Mouse (Mus musculus) small intestine, adult 2 months (tissue): ENCODE results near the gene Tia1. TPM values are rescaled to one million over a fixed set of nuclear protein-coding genes. Genes with fewer than 3 reads are reported as not detected.

Source experiments
- H3K27ac ChIP-seq: fragments of 200-500 bp; 2 replicates; pipeline ENCODE4 v1.5.1; 2012; ENCODE audit warnings: low read depth, low read length, control low read depth, inconsistent platforms; ENCODE audit not compliant: insufficient read depth
- H3K27me3 ChIP-seq: fragments of 200-500 bp; 2 replicates; pipeline ENCODE4 v1.6.1; 2012; ENCODE audit warnings: mild to moderate bottlenecking, moderate library complexity, low read length, inconsistent platforms; ENCODE audit not compliant: control insufficient read depth, insufficient read depth
- H3K36me3 ChIP-seq: fragments of 200-500 bp; 2 replicates; pipeline ENCODE4 v1.6.1; 2012; ENCODE audit warnings: mild to moderate bottlenecking, low read length, control low read depth, inconsistent platforms; ENCODE audit not compliant: control insufficient read depth, insufficient read depth
- H3K4me1 ChIP-seq: fragments of 200-500 bp; 2 replicates; pipeline ENCODE4 v1.6.1; 2012; ENCODE audit warnings: low read length, inconsistent platforms, mixed read lengths; ENCODE audit not compliant: control insufficient read depth, insufficient read depth, insufficient read length
- H3K4me3 ChIP-seq: fragments of 200-500 bp; 2 replicates; pipeline ENCODE4 v1.5.1; 2012; ENCODE audit warnings: low read depth, mild to moderate bottlenecking, control low read depth, inconsistent platforms, low read length, moderate library complexity
- CTCF ChIP-seq: fragments of 200-500 bp; IDR thresholded peaks from 2 replicates; pipeline ENCODE4 v1.5.1; 2012; ENCODE audit warnings: low read depth, mild to moderate bottlenecking, control low read depth, inconsistent platforms, low read length, moderate library complexity, mixed read lengths; ENCODE audit not compliant: insufficient replicate concordance, insufficient read length; ENCODE audit errors: extremely low read depth
- POLR2A ChIP-seq: fragments of 200-500 bp; IDR thresholded peaks from 2 replicates; pipeline ENCODE4 v1.6.1; 2012; ENCODE audit warnings: low read depth, mild to moderate bottlenecking, control low read depth, inconsistent platforms, low read length, moderate library complexity
- WGBS: fragments of 180-500 bp; shearing (Covaris S2); methylation state at CpG from one replicate; pipeline ENCODE4 v1.1.7; 2018; 5-methylcytosine and 5-hydroxymethylcytosine counted together
- polyA plus RNA-seq: library from polyadenylated mRNA; depleted of rRNA; stranded (reverse); fragments of >200 nt; gene quantifications from 2 replicates; pipeline ENCODE4 v1.2.3, GENCODE M21; 2012

The Tia1 gene
- polyA plus RNA-seq, 1 experiment, result 6.8 TPM

- Histone ChIP-seq H3K4me3 (peak within 1 kb of the TSS; percentile 81), H3K27me3 (no peaks in the 10 kb centered on the region), H3K36me3 (peaks cover 9% of the 10 kb centered on the region), H3K27ac (peak within 1 kb of the TSS; percentile 72), H3K4me1 (peaks cover 7% of the 10 kb centered on the region; the same call in 1 of the 2 replicates)
- TF ChIP-seq CTCF (no peak), POLR2A (peak; percentile 60)
- 1% methylated on average over 51 of the region's 51 CpGs for WGBS
These were observed 7.3 kb upstream of the Tia1 start, which contains the start of gene Pcyox1 for GRCm38 (mm10) chr6:86396581-86397256. Pcyox1 (minus strand) TSS chr6:86397154.

- under 1% methylated on average over 14 of the region's 14 CpGs for whole genome bisulfite sequencing
- Histone ChIP-seq H3K4me1 (peaks cover 7% of the 10 kb centered on the region; the same call in 1 of the 2 replicates), H3K36me3 (0 out of 2 replicates have a peak, but pooled peaks cover 3% of the 10 kb centered on the region), H3K27ac (peak overlapping the region; percentile 50), H3K4me3 (peak overlapping the region; percentile 81), H3K27me3 (no peaks in the 10 kb centered on the region)
- TF ChIP-seq CTCF, result no peak
- TF ChIP-seq POLR2A, result no peak
These were observed 6.6 kb upstream of the Tia1 start for GRCm38 (mm10) chr6:86397257-86397980.

GRCm38 (mm10) chr6:86398986-86399385, 5.0 kb upstream of the Tia1 start:
- Histone ChIP-seq H3K27ac (no peak overlapping the region), H3K4me1 (peaks cover 7% of the 10 kb centered on the region; the same call in 1 of the 2 replicates), H3K36me3 (0 out of 2 replicates have a peak, but pooled peaks cover 2% of the 10 kb centered on the region), H3K4me3 (no peak overlapping the region), H3K27me3 (no peaks in the 10 kb centered on the region)
- no peak for TF ChIP-seq CTCF
- no peak for TF ChIP-seq POLR2A
- WGBS, result 85% methylated on average over 2 of the region's 2 CpGs

- Histone ChIP-seq H3K27me3 (no peaks in the 10 kb centered on the region), H3K4me1 (peaks cover 7% of the 10 kb centered on the region; the same call in 1 of the 2 replicates), H3K27ac (no peak overlapping the region), H3K36me3 (no peaks in the 10 kb centered on the region), H3K4me3 (no peak overlapping the region)
- TF ChIP-seq POLR2A (no peak), CTCF (no peak)
- WGBS, result 29% methylated on average over 2 of the region's 2 CpGs
These were observed 4.0 kb upstream of the Tia1 start for GRCm38 (mm10) chr6:86399995-86400394.

GRCm38 (mm10) chr6:86400972-86401371, 3.0 kb upstream of the Tia1 start:
- Histone ChIP-seq H3K4me3 (peak overlapping the region; percentile 36; the same call in 1 of the 2 replicates), H3K4me1 (peaks cover 5% of the 10 kb centered on the region), H3K27me3 (no peaks in the 10 kb centered on the region), H3K36me3 (no peaks in the 10 kb centered on the region), H3K27ac (no peak overlapping the region)
- 2% methylated on average over 9 of the region's 9 CpGs for WGBS
- TF ChIP-seq CTCF (peak; percentile 79; the same call in 1 of the 2 replicates), POLR2A (no peak)

- H3K27ac ChIP-seq, result no peak overlapping the region
- H3K4me3 ChIP-seq, result no peak overlapping the region
- WGBS, result 45% methylated on average over 12 of the region's 12 CpGs
- H3K4me1 ChIP-seq, result no peaks in the 10 kb centered on the region; the same call in none of the 2 replicates
- H3K27me3 ChIP-seq, result no peaks in the 10 kb centered on the region
- peaks cover 2% of the 10 kb centered on the region; the same call in 1 of the 2 replicates for H3K36me3 ChIP-seq
- TF ChIP-seq POLR2A (no peak), CTCF (no peak)
These were observed 1.1 kb upstream of the Tia1 start for GRCm38 (mm10) chr6:86402681-86403607.

DNA sequence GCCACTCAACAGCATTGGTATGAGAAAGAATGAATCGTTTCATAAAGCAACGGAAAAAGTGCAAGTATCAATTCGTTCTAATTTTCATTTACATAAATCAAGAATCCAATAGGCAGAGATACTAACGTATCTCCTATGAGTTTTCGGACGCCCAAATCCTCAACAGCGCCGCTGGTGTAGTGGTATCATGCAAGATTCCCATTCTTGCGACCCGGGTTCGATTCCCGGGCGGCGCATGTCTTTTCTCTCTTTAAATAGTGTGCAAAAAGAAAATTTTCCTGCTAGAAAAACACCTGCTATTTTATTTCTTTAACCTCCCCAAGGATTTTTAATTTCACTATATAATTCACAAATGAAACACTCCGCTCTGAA, 305 bp upstream of the Tia1 start:
- WGBS, result under 1% methylated on average over 15 of the region's 15 CpGs

More for the DNA sequence above, 305 bp upstream of the Tia1 start:
- Histone ChIP-seq H3K27ac (no peak overlapping the region), H3K27me3 (no peaks in the 10 kb centered on the region), H3K4me3 (peak overlapping the region; percentile 91), H3K4me1 (no peaks in the 10 kb centered on the region; the same call in none of the 2 replicates), H3K36me3 (peaks cover 2% of the 10 kb centered on the region; the same call in 1 of the 2 replicates)
- no peak for TF ChIP-seq POLR2A
- TF ChIP-seq CTCF, result no peak
